Mouse (Mus musculus) testis, adult 2 months (tissue): Measurements from ENCODE around the gene Fam20a. TPM values are rescaled to one million over a fixed set of nuclear protein-coding genes. Genes with fewer than 3 reads are reported as not detected.
A peak's percentile ranks its signal among the peaks of the same experiment; 100 is the strongest.

ENCODE experiments used
- H3K27ac ChIP-seq: fragments of 200-500 bp; 2 replicates; pipeline ENCODE4 v1.5.1; 2012; ENCODE audit warnings: low read depth, low read length; ENCODE audit not compliant: control insufficient read depth, insufficient read depth
- H3K27me3 ChIP-seq: fragments of 200-500 bp; 2 replicates; pipeline ENCODE4 v1.6.1; 2012; ENCODE audit warnings: mild to moderate bottlenecking, low read length, moderate library complexity; ENCODE audit not compliant: control insufficient read depth, insufficient read depth
- H3K36me3 ChIP-seq: fragments of 200-500 bp; 2 replicates; pipeline ENCODE4 v1.6.1; 2012; ENCODE audit warnings: mild to moderate bottlenecking, low read length; ENCODE audit not compliant: control insufficient read depth, insufficient read depth
- H3K4me1 ChIP-seq: fragments of 200-500 bp; 2 replicates; pipeline ENCODE4 v1.6.1; 2012; ENCODE audit warnings: low read length; ENCODE audit not compliant: control insufficient read depth, insufficient read depth
- H3K4me3 ChIP-seq: fragments of 200-500 bp; 2 replicates; pipeline ENCODE4 v1.5.1; 2012; ENCODE audit warnings: low read depth, mild to moderate bottlenecking, low read length, moderate library complexity, mixed read lengths; ENCODE audit not compliant: control insufficient read depth
- CTCF ChIP-seq: fragments of 200-500 bp; IDR thresholded peaks from 2 replicates; pipeline ENCODE4 v1.5.1; 2012; ENCODE audit warnings: low read depth, mild to moderate bottlenecking, inconsistent platforms, low read length, moderate library complexity; ENCODE audit not compliant: control insufficient read depth, insufficient read depth, insufficient replicate concordance
- POLR2A ChIP-seq: fragments of 200-500 bp; IDR thresholded peaks from 2 replicates; pipeline ENCODE4 v1.6.1; 2012; ENCODE audit warnings: low read depth, mild to moderate bottlenecking, inconsistent platforms, low read length, moderate library complexity; ENCODE audit not compliant: control insufficient read depth
- polyA plus RNA-seq: library from polyadenylated mRNA; depleted of rRNA; stranded (reverse); fragments of >200 nt; gene quantifications from 2 replicates; pipeline ENCODE4 v1.2.3, GENCODE M21; 2012

Gene Fam20a
- polyA plus RNA-seq, 1 experiment: 99.4 TPM

- H3K27me3 ChIP-seq: no peaks in the 10 kb centered on the region
- H3K27ac ChIP-seq: no peak overlapping the region
- TF ChIP-seq POLR2A (no peak), CTCF (no peak)
- H3K4me1 ChIP-seq: no peaks in the 10 kb centered on the region; the same call in 1 of the 2 replicates
- no peak overlapping the region for H3K4me3 ChIP-seq
- no peaks in the 10 kb centered on the region for H3K36me3 ChIP-seq
Observed at GRCm38 (mm10) chr11:109722711-109723110, 632 bp upstream of the Fam20a start.

- Histone ChIP-seq H3K27ac (no peak overlapping the region), H3K36me3 (no peaks in the 10 kb centered on the region), H3K4me3 (peak overlapping the region; percentile 44), H3K27me3 (no peaks in the 10 kb centered on the region), H3K4me1 (no peaks in the 10 kb centered on the region; the same call in 1 of the 2 replicates)
- no peak for TF ChIP-seq CTCF
- TF ChIP-seq POLR2A: no peak
Observed at GRCm38 (mm10) chr11:109721320-109721780, 729 bp downstream of the Fam20a start.

- no peaks in the 10 kb centered on the region for H3K36me3 ChIP-seq
- H3K4me3 ChIP-seq: peak overlapping the region; percentile 44
- TF ChIP-seq CTCF (no peak), POLR2A (no peak)
- no peaks in the 10 kb centered on the region for H3K27me3 ChIP-seq
- no peaks in the 10 kb centered on the region; the same call in 1 of the 2 replicates for H3K4me1 ChIP-seq
- no peak overlapping the region for H3K27ac ChIP-seq
Observed at GRCm38 (mm10) chr11:109720809-109721319, 1.2 kb downstream of the Fam20a start.

GRCm38 (mm10) chr11:109719399-109719798, 2.7 kb downstream of the Fam20a start:
- no peak for TF ChIP-seq CTCF
- TF ChIP-seq POLR2A: no peak
- Histone ChIP-seq H3K4me1 (no peaks in the 10 kb centered on the region; the same call in 1 of the 2 replicates), H3K27ac (no peak overlapping the region), H3K4me3 (no peak overlapping the region), H3K27me3 (no peaks in the 10 kb centered on the region), H3K36me3 (no peaks in the 10 kb centered on the region)

- Histone ChIP-seq H3K36me3 (no peaks in the 10 kb centered on the region), H3K4me1 (no peaks in the 10 kb centered on the region; the same call in 1 of the 2 replicates), H3K27ac (no peak overlapping the region), H3K27me3 (no peaks in the 10 kb centered on the region), H3K4me3 (no peak overlapping the region)
- TF ChIP-seq POLR2A (no peak), CTCF (no peak)
Observed at GRCm38 (mm10) chr11:109717966-109718895, 3.8 kb downstream of the Fam20a start.

GRCm38 (mm10) chr11:109717448-109717847, 4.6 kb downstream of the Fam20a start:
- TF ChIP-seq POLR2A: no peak
- no peak for TF ChIP-seq CTCF

GRCm38 (mm10) chr11:109716981-109717380, 5.1 kb downstream of the Fam20a start:
- Histone ChIP-seq H3K27me3 (no peaks in the 10 kb centered on the region), H3K4me1 (no peaks in the 10 kb centered on the region; the same call in 1 of the 2 replicates), H3K4me3 (no peak overlapping the region), H3K36me3 (no peaks in the 10 kb centered on the region), H3K27ac (no peak overlapping the region)
- no peak for TF ChIP-seq POLR2A
- no peak for TF ChIP-seq CTCF

More at GRCm38 (mm10) chr11:109717448-109717847, 4.6 kb downstream of the Fam20a start:
- Histone ChIP-seq H3K4me3 (no peak overlapping the region), H3K27me3 (no peaks in the 10 kb centered on the region), H3K36me3 (no peaks in the 10 kb centered on the region), H3K27ac (no peak overlapping the region), H3K4me1 (no peaks in the 10 kb centered on the region; the same call in 1 of the 2 replicates)
